Mouse (Mus musculus) hindbrain, postnatal 0 days (tissue): ENCODE measurements at regions not wholly inside any gene's neighbourhood (a gene's known extent, or its start where the extent isn't known, plus 50 kb on each side); places are given as distances from the start of the nearest gene placed in this dataset.

Experiments
- ATAC-seq: fragments of 200-750 bp; cut with Nextera tagmentation; 2 replicates; pipeline ENCODE4 v1.8.0; 2017; ENCODE audit warnings: mild to moderate bottlenecking, moderate TSS enrichment, moderate library complexity
- DNase-seq: peaks from one replicate; pipeline ENCODE4 v3.0.0-alpha.2; 2015; ENCODE audit warnings: low spot score
- H3K27ac ChIP-seq: fragments of 300-500 bp; sonication (generic); 2 replicates; pipeline ENCODE4 v1.5.1; 2014; ENCODE audit warnings: mild to moderate bottlenecking
- H3K27me3 ChIP-seq: fragments of 300-500 bp; sonication (generic); 2 replicates; pipeline ENCODE4 v1.6.1; 2014; ENCODE audit warnings: low read length, mixed read lengths; ENCODE audit not compliant: insufficient read depth
- H3K36me3 ChIP-seq: fragments of 300-500 bp; sonication (generic); 2 replicates; pipeline ENCODE4 v1.6.1; 2014; ENCODE audit warnings: low read length, mixed read lengths; ENCODE audit not compliant: insufficient read depth
- H3K4me1 ChIP-seq: fragments of 300-500 bp; sonication (generic); 2 replicates; pipeline ENCODE4 v1.6.1; 2014; ENCODE audit warnings: antibody characterized with exemption, low read length, mixed read lengths; ENCODE audit not compliant: insufficient read depth
- H3K4me2 ChIP-seq: fragments of 300-500 bp; sonication (generic); 2 replicates; pipeline ENCODE4 v1.6.1; 2014; ENCODE audit warnings: low read depth, mild to moderate bottlenecking, low read length, moderate library complexity, mixed read lengths
- H3K4me3 ChIP-seq: fragments of 300-500 bp; sonication (generic); 2 replicates; pipeline ENCODE4 v1.5.1; 2014; ENCODE audit warnings: low read length
- H3K9ac ChIP-seq: fragments of 300-500 bp; sonication (generic); replicated peaks from 2 replicates; pipeline ENCODE4 v1.6.1; 2014; ENCODE audit warnings: mild to moderate bottlenecking, low read length, moderate library complexity, mixed read lengths
- H3K9me3 ChIP-seq: fragments of 300-500 bp; sonication (generic); 2 replicates; pipeline ENCODE4 v1.6.1; 2016; ENCODE audit warnings: low read length, mixed read lengths
- CTCF ChIP-seq: IDR thresholded peaks from 2 replicates; pipeline ENCODE4 v1.5.1; 2016; ENCODE audit warnings: antibody characterized with exemption, control low read depth, low read depth
- WGBS: fragments of 180-500 bp; shearing (Covaris S2); extraction: QIAGEN DNeasy Blood & Tissue Kit; methylation state at CpG from one replicate; pipeline ENCODE4 v1.1.7; 2014; 5-methylcytosine and 5-hydroxymethylcytosine counted together

- no peaks in the 10 kb centered on the region for H3K9me3 ChIP-seq
- H3K27ac ChIP-seq, result peak overlapping the region; percentile 56; the same call in 1 of the 2 replicates
- TF ChIP-seq CTCF, result no peak
- DNase-seq (no peak), ATAC-seq (0 out of 2 replicates have a peak, but pooled peaks have one; percentile 15)
- H3K4me2 ChIP-seq, result peak overlapping the region; percentile 55
- H3K4me3 ChIP-seq, result peak overlapping the region; percentile 28
- 56% methylated on average over 5 of the region's 5 CpGs for WGBS
- 0 out of 2 replicates have a peak, but pooled peaks cover 5% of the 10 kb centered on the region for H3K4me1 ChIP-seq
- H3K27me3 ChIP-seq, result no peaks in the 10 kb centered on the region
- H3K36me3 ChIP-seq, result no peaks in the 10 kb centered on the region
- no peak overlapping the region for H3K9ac ChIP-seq
These were observed 142.9 kb upstream of the Gpc5 start for GRCm38 (mm10) chr14:114949156-114949496.

- H3K4me2 ChIP-seq, result no peak overlapping the region
- no peaks in the 10 kb centered on the region for H3K27me3 ChIP-seq
- ATAC-seq (no peak), DNase-seq (no peak)
- H3K9me3 ChIP-seq, result no peaks in the 10 kb centered on the region
- H3K4me1 ChIP-seq, result 0 out of 2 replicates have a peak, but pooled peaks cover 5% of the 10 kb centered on the region
- H3K4me3 ChIP-seq, result no peak overlapping the region
- H3K36me3 ChIP-seq, result no peaks in the 10 kb centered on the region
- 19% methylated on average over 5 of the region's 5 CpGs for WGBS
- H3K27ac ChIP-seq, result no peak overlapping the region
- TF ChIP-seq CTCF, result no peak
- no peak overlapping the region for H3K9ac ChIP-seq
These were observed 139.7 kb upstream of the Gpc5 start for GRCm38 (mm10) chr14:114952280-114952679.

GRCm38 (mm10) chr14:114953070-114953665, 138.8 kb upstream of the Gpc5 start:
- 40% methylated on average over 4 of the region's 4 CpGs for WGBS
- no peak for ATAC-seq

GRCm38 (mm10) chr14:114954287-114954686, 137.7 kb upstream of the Gpc5 start:
- no peak overlapping the region for H3K4me3 ChIP-seq
- DNase-seq (no peak), ATAC-seq (no peak)
- WGBS, result 42% methylated on average over 4 of the region's 4 CpGs
- H3K9ac ChIP-seq, result no peak overlapping the region
- no peaks in the 10 kb centered on the region for H3K27me3 ChIP-seq
- H3K4me1 ChIP-seq, result no peaks in the 10 kb centered on the region
- no peak overlapping the region for H3K4me2 ChIP-seq
- H3K27ac ChIP-seq, result no peak overlapping the region
- TF ChIP-seq CTCF, result no peak
- H3K9me3 ChIP-seq, result no peaks in the 10 kb centered on the region
- H3K36me3 ChIP-seq, result no peaks in the 10 kb centered on the region

More at GRCm38 (mm10) chr14:114953070-114953665, 138.8 kb upstream of the Gpc5 start:
- H3K4me2 ChIP-seq, result no peak overlapping the region
- no peak overlapping the region for H3K9ac ChIP-seq
- H3K4me3 ChIP-seq, result no peak overlapping the region
- no peaks in the 10 kb centered on the region for H3K36me3 ChIP-seq
- no peak for DNase-seq
- 0 out of 2 replicates have a peak, but pooled peaks cover 5% of the 10 kb centered on the region for H3K4me1 ChIP-seq
- H3K9me3 ChIP-seq, result no peaks in the 10 kb centered on the region
- H3K27me3 ChIP-seq, result no peaks in the 10 kb centered on the region
- TF ChIP-seq CTCF, result no peak
- no peak overlapping the region for H3K27ac ChIP-seq

DNA sequence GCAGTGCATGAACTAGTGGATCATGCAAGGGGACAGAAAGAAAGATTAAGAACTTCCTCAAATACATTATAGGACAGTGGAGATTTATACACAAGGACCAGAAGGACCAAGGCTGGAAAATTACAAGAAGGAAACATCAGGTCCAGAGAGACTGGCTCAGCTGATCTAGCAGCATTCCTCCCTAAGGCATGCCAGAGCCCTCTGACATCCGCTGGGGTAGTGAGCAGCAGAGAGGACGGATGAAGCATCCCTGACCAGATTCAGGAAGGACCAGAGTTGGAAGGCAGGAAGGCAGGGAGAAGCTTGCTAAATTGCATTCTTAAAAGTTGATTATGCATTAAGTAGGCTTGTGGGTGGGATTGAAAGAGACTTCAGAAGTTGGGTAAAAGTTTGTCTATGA, 136.4 kb upstream of the Gpc5 start:
- H3K36me3 ChIP-seq, result no peaks in the 10 kb centered on the region
- ATAC-seq (no peak), DNase-seq (no peak)
- no peaks in the 10 kb centered on the region for H3K4me1 ChIP-seq
- H3K9ac ChIP-seq, result no peak overlapping the region
- H3K4me2 ChIP-seq, result no peak overlapping the region
- no peak for TF ChIP-seq CTCF
- H3K27me3 ChIP-seq, result no peaks in the 10 kb centered on the region
- H3K9me3 ChIP-seq, result no peaks in the 10 kb centered on the region
- H3K27ac ChIP-seq, result no peak overlapping the region
- 55% methylated on average over 2 of the region's 2 CpGs for WGBS
- no peak overlapping the region for H3K4me3 ChIP-seq

- WGBS, result 42% methylated on average over 5 of the region's 5 CpGs
- no peaks in the 10 kb centered on the region for H3K4me1 ChIP-seq
- no peaks in the 10 kb centered on the region for H3K36me3 ChIP-seq
- no peak for ATAC-seq
- H3K27ac ChIP-seq, result no peak overlapping the region
- H3K4me3 ChIP-seq, result no peak overlapping the region
- TF ChIP-seq CTCF, result no peak
- H3K27me3 ChIP-seq, result no peaks in the 10 kb centered on the region
- no peak overlapping the region for H3K9ac ChIP-seq
- H3K4me2 ChIP-seq, result no peak overlapping the region
- no peak for DNase-seq
- no peaks in the 10 kb centered on the region for H3K9me3 ChIP-seq
These were observed 131.7 kb upstream of the Gpc5 start for GRCm38 (mm10) chr14:114960273-114960672.

DNA sequence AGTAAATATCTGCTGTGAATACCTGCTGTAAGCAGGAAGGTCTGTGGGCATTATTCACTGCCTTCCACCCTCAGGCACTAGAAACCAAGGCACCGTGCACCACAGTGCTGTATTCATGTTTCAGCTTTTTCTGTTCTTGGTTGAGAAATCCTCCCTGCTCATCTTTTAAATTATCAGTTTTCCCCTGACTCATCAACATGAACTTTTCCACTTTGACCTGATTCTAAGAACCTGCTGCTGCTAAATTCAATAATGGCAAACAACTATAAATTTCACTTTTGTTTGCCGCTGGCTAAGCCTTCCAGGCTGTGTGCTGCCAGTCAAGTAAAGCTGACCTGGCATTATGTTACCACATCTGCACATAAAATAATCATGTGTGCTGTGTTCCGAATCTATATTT, 126.1 kb upstream of the Gpc5 start:
- ATAC-seq, result no peak

More for the DNA sequence above, 126.1 kb upstream of the Gpc5 start:
- H3K4me3 ChIP-seq, result no peak overlapping the region
- 0 out of 2 replicates have a peak, but pooled peaks cover 4% of the 10 kb centered on the region for H3K4me1 ChIP-seq
- H3K27me3 ChIP-seq, result no peaks in the 10 kb centered on the region
- no peaks in the 10 kb centered on the region for H3K36me3 ChIP-seq
- no peak overlapping the region for H3K27ac ChIP-seq
- 71% methylated on average over 3 of the region's 3 CpGs for WGBS
- TF ChIP-seq CTCF, result no peak
- no peak overlapping the region for H3K9ac ChIP-seq
- H3K4me2 ChIP-seq, result no peak overlapping the region
- no peak for DNase-seq
- H3K9me3 ChIP-seq, result no peaks in the 10 kb centered on the region
